Mouse (Mus musculus) hindlimb bud, embryonic 11.5 days (tissue): ENCODE measurements around the gene Cdh23.
A peak's percentile ranks its signal among the peaks of the same experiment; 100 is the strongest.

Experiments used
- DNase-seq: peaks from one replicate; pipeline ENCODE4 v3.0.0-alpha.2; 2012; ENCODE audit warnings: low read depth, low spot score; ENCODE audit errors: extremely low spot score

Gene Cdh23

GRCm38 (mm10) chr10:60347768-60348610 is 348.3 kb downstream of the Cdh23 start:
- no peak for DNase-seq

- DNase-seq: no peak
These were observed 349.4 kb downstream of the Cdh23 start, which contains the start of gene Vsir for GRCm38 (mm10) chr10:60346701-60347405. Vsir (plus strand) TSS chr10:60346851.

- DNase-seq: no peak
These were observed 350.2 kb downstream of the Cdh23 start for GRCm38 (mm10) chr10:60346056-60346455.

GRCm38 (mm10) chr10:60344111-60344510 is 352.2 kb downstream of the Cdh23 start:
- no peak for DNase-seq

GRCm38 (mm10) chr10:60341528-60341927 is 354.8 kb downstream of the Cdh23 start:
- DNase-seq: no peak

- DNase-seq: no peak
These were observed 361.3 kb downstream of the Cdh23 start for GRCm38 (mm10) chr10:60335021-60335420.

- no peak for DNase-seq
These were observed 361.7 kb downstream of the Cdh23 start for GRCm38 (mm10) chr10:60334583-60334982.

GRCm38 (mm10) chr10:60328963-60329650 is 367.2 kb downstream of the Cdh23 start:
- no peak for DNase-seq

GRCm38 (mm10) chr10:60316166-60316565 is 380.1 kb downstream of the Cdh23 start:
- no peak for DNase-seq

GRCm38 (mm10) chr10:60313606-60314005 is 382.7 kb downstream of the Cdh23 start:
- DNase-seq: no peak

- DNase-seq: no peak
These were observed 385.7 kb downstream of the Cdh23 start for GRCm38 (mm10) chr10:60310629-60311028.

- peak; percentile 61 for DNase-seq
These were observed 391.2 kb downstream of the Cdh23 start for GRCm38 (mm10) chr10:60304854-60305628.

- DNase-seq: no peak
These were observed 392.9 kb downstream of the Cdh23 start for GRCm38 (mm10) chr10:60303419-60303818.

GRCm38 (mm10) chr10:60299636-60300035 is 396.7 kb downstream of the Cdh23 start:
- DNase-seq: no peak

- no peak for DNase-seq
These were observed 400.3 kb downstream of the Cdh23 start for GRCm38 (mm10) chr10:60296027-60296426.

- DNase-seq: no peak
These were observed 400.9 kb downstream of the Cdh23 start for GRCm38 (mm10) chr10:60295356-60295755.

- no peak for DNase-seq
These were observed 401.7 kb downstream of the Cdh23 start for GRCm38 (mm10) chr10:60294621-60295020.

- no peak for DNase-seq
These were observed 404.1 kb downstream of the Cdh23 start for GRCm38 (mm10) chr10:60292209-60292608.

GRCm38 (mm10) chr10:60290739-60291110 is 405.6 kb downstream of the Cdh23 start:
- DNase-seq: no peak

GRCm38 (mm10) chr10:60290026-60290738 is 406.1 kb downstream of the Cdh23 start:
- no peak for DNase-seq
